Mouse (Mus musculus) heart, adult 8-10 months (tissue): ENCODE data around the gene Srrm1. TPM values are rescaled to one million over a fixed set of nuclear protein-coding genes. Genes with fewer than 3 reads are reported as not detected.

Experiments
- DNase-seq: peaks from one replicate; pipeline ENCODE4 v3.0.0; 2022; ENCODE audit warnings: low spot score
- total RNA-seq, 4 experiments: library from RNA; stranded (reverse); gene quantifications; 2 replicates each; pipeline ENCODE4 v1.2.4; 2022

Gene Srrm1
- total RNA-seq, 4 experiments from 2014 or later, result 47.4 to 70.9 (median 55.8) TPM

DNA sequence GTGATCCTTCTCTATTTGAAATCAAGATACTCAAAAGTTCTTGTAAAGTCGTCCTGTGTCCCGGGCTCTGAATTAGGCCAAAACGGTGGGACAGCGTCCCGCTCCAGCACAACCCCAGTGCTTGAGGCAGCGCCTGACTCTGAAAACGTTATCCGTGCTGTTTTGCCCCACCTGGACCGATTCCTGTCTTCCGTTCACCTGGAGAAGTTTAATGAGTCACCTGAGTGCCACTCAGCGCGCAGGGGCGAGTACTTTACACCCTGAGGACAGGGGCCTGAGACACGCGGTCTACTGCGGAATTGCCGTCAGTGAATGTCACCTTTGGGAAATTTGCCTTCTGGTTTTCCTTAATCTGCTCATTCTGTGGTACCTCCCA lies 79.8 kb downstream of the Srrm1 start:
- DNase-seq, result no peak

DNA sequence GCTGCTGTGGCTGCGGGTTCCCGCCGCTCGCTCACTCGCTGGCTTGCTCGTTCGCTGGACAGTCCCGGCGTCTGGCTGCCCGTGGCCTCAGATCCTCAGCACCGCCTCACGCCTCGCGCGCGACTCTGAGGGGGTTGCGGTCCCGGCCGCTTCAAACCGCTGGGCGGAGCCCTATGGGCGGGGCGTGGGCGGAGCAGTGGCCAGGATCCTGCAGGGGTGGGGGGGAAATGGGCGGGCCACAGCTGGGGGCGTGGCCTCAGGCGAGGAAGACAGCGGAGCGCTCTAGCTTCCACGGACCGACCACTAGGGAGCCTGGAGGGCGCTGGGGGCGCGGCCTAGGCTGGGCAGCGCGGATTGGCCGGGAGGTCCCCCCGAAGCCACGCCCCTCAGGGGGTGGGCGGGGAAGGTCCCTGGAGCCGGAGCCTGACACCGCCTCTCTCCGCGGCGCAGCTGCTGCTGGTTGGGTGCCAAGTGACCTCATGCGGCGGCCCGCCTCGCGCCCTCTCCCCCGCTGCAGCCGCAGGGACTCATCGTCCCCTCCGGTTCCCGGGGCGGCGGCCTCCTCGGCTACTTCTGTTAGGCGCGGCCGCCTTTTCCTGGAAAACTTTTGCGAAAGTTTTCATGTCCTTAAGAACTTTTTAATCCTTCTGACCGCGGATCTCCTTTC lies 80.3 kb downstream of the Srrm1 start, which contains the start of gene Clic4:
TSS of gene Clic4 (minus strand) at position 175 of the 667 bp plus-strand sequence.
- peak; percentile 98 for DNase-seq

DNA sequence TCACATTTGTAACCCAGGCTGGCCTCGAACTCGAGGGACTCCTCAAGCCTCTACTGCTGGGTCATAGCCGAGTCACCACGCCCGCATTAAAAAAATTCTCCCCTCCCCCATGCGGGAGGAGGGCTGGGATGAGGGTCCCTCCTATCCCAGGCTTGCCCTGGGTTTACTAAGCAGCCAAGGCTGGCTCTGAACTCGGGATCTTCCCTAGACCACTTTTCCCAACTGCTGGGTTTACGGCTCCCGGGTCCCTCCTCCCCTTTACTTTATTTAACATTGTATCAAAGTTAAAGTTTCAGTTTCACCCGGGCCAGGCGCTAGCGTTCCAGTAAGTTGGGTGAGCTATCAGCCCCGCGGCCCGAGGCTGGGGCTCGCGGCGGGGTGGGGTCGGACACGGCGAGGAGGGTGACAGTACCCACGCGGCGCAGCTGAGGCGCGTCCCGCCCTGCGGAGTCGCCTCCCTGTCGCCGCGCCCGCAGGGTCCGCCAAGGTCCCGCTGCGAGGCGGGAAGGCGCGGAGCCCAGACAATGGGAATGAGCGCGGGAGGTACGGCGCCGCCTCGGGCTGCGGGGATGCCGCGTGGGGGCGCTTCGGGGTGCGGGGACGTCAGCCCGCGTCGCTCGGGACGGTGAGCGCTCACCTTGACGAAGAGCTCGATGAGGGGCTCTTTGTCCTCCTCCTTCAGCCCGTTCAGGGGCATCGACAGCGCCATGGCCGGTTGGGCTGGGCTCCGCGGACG lies 81.1 kb downstream of the Srrm1 start:
- peak; percentile 76 for DNase-seq

DNA sequence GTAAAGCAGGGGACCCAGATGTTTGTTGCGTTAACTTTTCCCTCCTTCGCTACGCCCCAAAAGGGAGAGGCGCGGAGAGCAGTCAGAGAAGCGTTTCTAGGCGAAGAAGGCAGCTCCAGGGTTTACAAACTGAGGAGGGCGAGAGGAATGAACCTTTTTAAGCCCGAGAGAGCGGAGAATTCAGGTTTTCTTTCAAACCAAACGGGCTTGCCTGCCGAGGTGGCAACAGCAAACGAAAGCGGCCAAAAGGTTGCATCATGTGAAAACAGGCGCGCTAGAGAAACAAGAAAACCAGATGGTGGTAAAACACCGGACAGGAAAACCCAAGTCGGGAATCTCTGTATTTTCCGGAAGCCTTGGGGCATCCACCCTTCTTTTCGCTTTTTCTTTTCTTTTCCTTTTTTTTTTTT lies 81.7 kb downstream of the Srrm1 start:
- DNase-seq, result peak; percentile 61

Other genes with a start within 250 kb of the Srrm1 start
- under 1 TPM; 0.35 to 0.69 (median 0.49) TPM for gene Runx3, start 232.7 kb downstream of the Srrm1 start, total RNA-seq
- 100 to 1,000 TPM; 236 to 258 (median 249) TPM for gene Clic4, start 80.5 kb downstream of the Srrm1 start, total RNA-seq
- gene Ncmap, start 44.9 kb upstream of the Srrm1 start, total RNA-seq, result not detected
- gene Rcan3, start 80.5 kb upstream of the Srrm1 start, total RNA-seq, result 10 to 100 TPM in 1 of 4 experiments, 1 to 10 TPM in 3; 9.4 to 12.9 (median 9.6) TPM
- under 1 TPM in 2 of 4 experiments, not detected in 2; 0.22 to 0.44 TPM for gene Stpg1, start 141.5 kb upstream of the Srrm1 start, total RNA-seq
- 10 to 100 TPM; 42.2 to 55.4 (median 44.1) TPM for gene Nipal3, start 141.7 kb upstream of the Srrm1 start, total RNA-seq
- gene Grhl3, start 220.3 kb upstream of the Srrm1 start, total RNA-seq, result not detected